Comparison of ENCODE assay signal across 8 mouse cellular contexts in the genomic region with DNA sequence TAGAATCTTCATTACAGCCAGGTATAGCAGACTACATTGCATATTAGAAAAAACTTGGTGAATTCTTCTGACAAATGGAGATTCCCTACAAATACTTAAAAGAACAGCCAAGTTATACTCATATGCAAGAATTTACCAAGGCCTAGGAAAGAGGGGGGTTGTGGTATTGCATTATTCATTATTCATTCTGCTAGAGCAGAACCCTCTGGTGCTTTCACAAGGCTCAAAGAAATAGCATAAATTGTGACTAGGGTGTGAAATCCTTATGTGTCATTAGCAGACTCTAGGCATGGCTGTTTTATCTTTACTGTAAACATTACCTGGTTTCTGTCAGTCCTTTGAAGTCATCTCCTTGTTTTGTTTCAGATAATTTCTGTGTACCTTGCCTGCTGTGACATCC.
A peak's percentile ranks its signal among the peaks of the same experiment; 100 is the strongest.
DNase-seq lines count a peak whose midpoint lies in the region; ATAC-seq and TF ChIP-seq lines count a peak whose summit lies in the region.
"Not testable (repeated sequence)": the region's sequence is repeated elsewhere in the genome, so short reads cannot be mapped to it uniquely, and the experiment has no call there.

No protein-coding gene starts in this region.

- H3K4me2 ChIP-seq in forebrain, embryonic 13.5 days; forebrain, embryonic 14.5 days (ENCODE audit: low read length); forebrain, embryonic 15.5 days (replicated peaks); forebrain, embryonic 16.5 days (ENCODE audit: low read length); forebrain, postnatal 0 days (ENCODE audit: low read depth): not testable (repeated sequence)

- not testable (repeated sequence) for H3K4me3 ChIP-seq in forebrain, embryonic 13.5 days; forebrain, embryonic 14.5 days (ENCODE audit: low read depth, low read length); forebrain, embryonic 15.5 days; forebrain, embryonic 16.5 days (replicated peaks; ENCODE audit: low read length); forebrain, postnatal 0 days (ENCODE audit: low read depth, low read length)

- H3K9me3 ChIP-seq in forebrain, embryonic 13.5 days (replicated peaks); forebrain, embryonic 14.5 days (replicated peaks; ENCODE audit: control insufficient read depth, low read length); forebrain, embryonic 15.5 days; forebrain, embryonic 16.5 days (ENCODE audit: control insufficient read depth, low read length); forebrain, postnatal 0 days (ENCODE audit: low read length): not testable (repeated sequence)

- H3K9ac ChIP-seq in forebrain, embryonic 13.5 days; forebrain, embryonic 14.5 days (ENCODE audit: low read length); forebrain, embryonic 15.5 days (replicated peaks); forebrain, embryonic 16.5 days (replicated peaks; ENCODE audit: low read depth, low read length); forebrain, postnatal 0 days: not testable (repeated sequence)

- not testable (repeated sequence) for H3K4me1 ChIP-seq in forebrain, embryonic 13.5 days; forebrain, embryonic 14.5 days (ENCODE audit: control insufficient read depth, insufficient read depth, low read length); forebrain, embryonic 15.5 days; forebrain, embryonic 16.5 days (replicated peaks; ENCODE audit: control insufficient read depth, insufficient read depth, low read length); forebrain, postnatal 0 days (ENCODE audit: insufficient read depth)

- TF ChIP-seq POLR2A in brain, embryonic 14.5 days (IDR thresholded peaks at IDR 0.05; ENCODE audit: borderline replicate concordance, extremely low read depth, insufficient read depth, insufficient read length, poor library complexity, severe bottlenecking) = not testable (repeated sequence)

- not testable (repeated sequence) for H3K27me3 ChIP-seq in forebrain, embryonic 13.5 days; forebrain, embryonic 14.5 days (replicated peaks; ENCODE audit: control insufficient read depth, insufficient read depth, low read length); forebrain, embryonic 15.5 days; forebrain, embryonic 16.5 days (replicated peaks; ENCODE audit: control insufficient read depth, insufficient read depth, low read length); forebrain, postnatal 0 days (ENCODE audit: insufficient read depth, low read length)

- not testable (repeated sequence) for H3K27ac ChIP-seq in forebrain, embryonic 13.5 days; forebrain, embryonic 14.5 days (ENCODE audit: low read depth, low read length); forebrain, embryonic 15.5 days (replicated peaks); forebrain, embryonic 16.5 days (ENCODE audit: low read length); forebrain, postnatal 0 days (ENCODE audit: low read depth, low read length)

- not testable (repeated sequence) for H3K36me3 ChIP-seq in forebrain, embryonic 13.5 days (ENCODE audit: poor library complexity, severe bottlenecking); forebrain, embryonic 14.5 days (ENCODE audit: control insufficient read depth, insufficient read depth, low read length); forebrain, embryonic 15.5 days; forebrain, embryonic 16.5 days (ENCODE audit: control insufficient read depth, insufficient read depth); forebrain, postnatal 0 days (ENCODE audit: insufficient read depth)

- TF ChIP-seq CTCF in brain, embryonic 14.5 days (IDR thresholded peaks at IDR 0.05; ENCODE audit: borderline replicate concordance, extremely low read depth, insufficient read depth, insufficient read length); forebrain, postnatal 0 days (IDR thresholded peaks at IDR 0.05; ENCODE audit: low read depth): not testable (repeated sequence)

- DNase-seq in brain, adult 2 months (ENCODE audit: low read depth, low spot score) = peak; percentile 25
- peak; percentile 29 for DNase-seq in brain, embryonic 14.5 days (ENCODE audit: low read depth)
- peak; percentile 13 for DNase-seq in forebrain, embryonic 14.5 days (ENCODE audit: low spot score)
- peak; percentile 1 for DNase-seq in forebrain, postnatal 0 days

- ATAC-seq in forebrain, embryonic 13.5 days = 0 out of 2 replicates have a peak, but pooled peaks have one; percentile 61
- not testable (repeated sequence) for ATAC-seq in forebrain, embryonic 14.5 days
- 0 out of 2 replicates have a peak, but pooled peaks have one; percentile 57 for ATAC-seq in forebrain, embryonic 15.5 days (replicated peaks)
- 0 out of 2 replicates have a peak, but pooled peaks have one; percentile 45 for ATAC-seq in forebrain, embryonic 16.5 days
- ATAC-seq in forebrain, postnatal 0 days = peak; percentile 81
- ATAC-seq in frontal cortex, adult (ENCODE audit: low TSS enrichment) = 0 out of 2 replicates have a peak, but pooled peaks have one; percentile 66
